Mouse (Mus musculus) brain, adult 2 months (tissue): ENCODE results near the gene Khsrp.

Source experiments
- DNase-seq: peaks from one replicate; pipeline ENCODE4 v3.0.0; 2011; ENCODE audit warnings: low read depth, low spot score

Khsrp gene

DNA sequence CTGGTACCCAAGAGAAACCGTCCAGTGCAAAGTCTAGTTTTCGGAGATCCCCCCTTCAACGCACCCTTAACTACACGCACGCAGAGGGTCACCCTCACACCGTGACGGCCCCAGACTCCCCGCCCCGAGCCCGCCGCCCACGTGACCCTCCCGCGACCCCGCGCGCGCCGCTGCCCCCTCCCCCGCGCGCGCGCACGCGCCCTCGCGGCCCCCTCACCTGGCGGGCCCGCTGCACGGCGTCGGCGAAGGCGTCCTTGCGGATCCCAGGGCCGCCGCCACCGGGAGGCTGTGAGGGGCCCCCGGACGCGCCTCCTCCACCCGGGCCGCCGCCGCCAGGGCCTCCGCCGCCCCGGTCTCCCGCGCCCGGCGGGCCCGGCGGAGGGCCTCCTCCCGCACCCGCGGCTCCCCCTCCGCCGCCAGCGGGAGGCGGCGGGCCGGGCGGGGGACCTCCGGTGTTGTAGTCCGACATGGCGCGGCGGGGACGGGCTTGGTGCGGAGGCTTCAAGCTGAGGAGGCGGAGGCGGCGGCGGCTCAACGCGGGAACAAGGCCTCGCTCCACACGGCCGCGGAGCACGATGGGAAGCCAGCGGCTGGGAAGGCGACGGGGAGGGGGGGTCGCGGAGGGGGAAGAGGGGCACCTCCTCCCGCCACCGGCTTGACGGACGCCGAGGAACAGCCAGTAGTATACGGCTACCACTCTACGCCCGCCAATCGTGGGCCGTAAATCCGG lies at the start of gene Khsrp:
Gene Khsrp, minus strand, starts transcription at position 592 of the 730 bp plus-strand sequence.
- no peak for DNase-seq

DNA sequence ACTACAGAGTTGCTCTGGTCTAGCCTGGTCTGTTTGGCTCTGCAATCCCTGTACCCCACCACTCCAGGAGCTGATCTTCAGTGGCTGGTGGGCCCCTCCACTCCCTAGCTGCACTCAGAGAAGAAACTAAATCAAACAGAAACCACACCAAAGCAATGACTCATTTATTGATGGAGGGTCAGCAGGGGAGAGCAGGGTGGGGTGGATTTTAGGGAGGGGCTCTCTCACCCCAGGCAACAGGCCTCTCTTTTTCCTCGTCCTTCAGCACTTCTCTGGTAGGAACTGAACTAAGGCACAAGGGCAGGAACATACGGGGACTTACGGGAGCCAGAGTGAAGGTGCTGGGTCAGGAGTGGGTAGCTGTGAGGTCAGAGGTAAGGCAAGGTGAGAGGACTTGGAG lies 48.6 kb upstream of the Khsrp start:
- DNase-seq = no peak

DNA sequence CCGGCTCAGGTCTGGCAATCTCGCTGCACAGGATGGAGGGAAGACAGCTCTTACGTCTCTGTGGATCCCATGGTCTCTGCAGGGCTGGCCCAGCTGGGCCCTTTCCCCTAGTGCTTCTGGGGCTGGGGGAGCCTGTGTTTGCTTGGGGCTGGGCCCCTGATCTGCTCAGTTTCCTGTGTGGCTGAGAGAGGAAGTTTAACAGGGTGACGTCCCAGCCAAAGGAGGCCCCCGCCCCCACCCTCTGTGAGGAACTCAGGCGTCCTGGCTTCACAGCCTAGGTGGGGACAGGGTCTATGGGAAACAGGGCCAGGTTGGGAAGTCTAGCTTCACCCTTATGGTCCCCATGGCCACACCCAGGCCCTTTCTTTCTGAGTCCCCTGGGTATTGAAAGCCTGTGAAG lies 47.0 kb upstream of the Khsrp start, which contains the start of gene Dennd1c:
Gene Dennd1c, minus strand, starts transcription at position 179 of the 400 bp plus-strand sequence.
- no peak for DNase-seq

DNA sequence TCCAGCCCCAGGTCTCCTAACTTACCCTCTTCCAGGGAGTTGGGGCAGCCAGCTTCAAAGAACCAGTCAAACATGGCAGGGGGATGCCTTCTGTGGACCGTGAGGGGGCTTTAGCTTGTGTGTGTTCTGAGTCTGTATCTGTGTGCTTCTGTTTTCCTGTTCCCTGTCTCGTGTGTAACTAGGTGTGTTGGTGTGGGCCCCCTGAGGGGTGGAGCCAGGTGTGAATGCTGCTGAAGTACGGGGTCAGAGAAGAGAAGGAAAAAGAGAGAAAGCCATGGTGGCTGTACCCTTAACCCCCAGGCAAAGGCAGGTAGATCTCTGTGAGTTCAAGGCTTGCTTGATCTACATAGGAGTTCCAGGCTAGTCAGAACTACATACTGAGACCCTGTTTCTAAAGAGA lies 45.6 kb upstream of the Khsrp start:
- no peak for DNase-seq

DNA sequence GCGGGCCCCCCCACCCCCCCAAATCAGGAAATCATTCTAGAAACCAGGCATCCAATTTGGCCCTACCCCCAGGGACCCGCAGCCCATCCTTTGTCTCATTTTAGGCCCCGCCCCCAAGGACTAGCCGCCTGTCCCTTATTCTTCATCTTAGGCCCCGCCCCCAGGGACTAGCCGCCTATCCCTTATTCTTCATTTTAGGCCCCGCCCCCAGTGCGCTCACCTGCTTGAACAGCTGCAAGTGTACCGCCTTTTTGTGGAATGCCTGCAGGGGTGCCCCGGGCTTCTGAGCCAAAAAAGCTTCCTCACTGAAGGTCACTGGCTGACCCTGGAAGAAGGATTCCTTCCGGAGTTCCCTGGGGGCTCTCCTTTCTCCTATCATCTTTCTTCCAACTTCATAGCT lies 39.4 kb upstream of the Khsrp start:
- no peak for DNase-seq

DNA sequence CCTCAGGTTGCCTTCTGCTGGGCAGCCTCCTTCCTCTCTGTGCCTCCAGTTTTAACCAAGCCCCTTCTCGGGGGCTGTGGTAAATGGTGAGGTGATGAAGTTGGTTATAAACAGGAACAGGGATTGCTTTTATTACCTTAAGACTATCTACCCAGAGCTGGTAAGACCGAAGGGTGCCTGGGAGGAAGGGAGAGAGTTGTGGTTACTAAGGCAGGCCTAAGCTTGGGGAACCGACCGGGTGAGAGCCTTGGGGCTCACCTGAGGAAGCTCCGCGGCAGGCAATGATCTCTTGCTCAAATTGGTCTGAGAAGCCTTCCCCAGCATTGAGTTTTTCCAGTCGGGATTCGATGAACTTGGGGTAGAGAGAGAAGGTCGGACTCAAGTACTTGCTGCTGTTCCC lies 39.0 kb upstream of the Khsrp start:
- no peak for DNase-seq

DNA sequence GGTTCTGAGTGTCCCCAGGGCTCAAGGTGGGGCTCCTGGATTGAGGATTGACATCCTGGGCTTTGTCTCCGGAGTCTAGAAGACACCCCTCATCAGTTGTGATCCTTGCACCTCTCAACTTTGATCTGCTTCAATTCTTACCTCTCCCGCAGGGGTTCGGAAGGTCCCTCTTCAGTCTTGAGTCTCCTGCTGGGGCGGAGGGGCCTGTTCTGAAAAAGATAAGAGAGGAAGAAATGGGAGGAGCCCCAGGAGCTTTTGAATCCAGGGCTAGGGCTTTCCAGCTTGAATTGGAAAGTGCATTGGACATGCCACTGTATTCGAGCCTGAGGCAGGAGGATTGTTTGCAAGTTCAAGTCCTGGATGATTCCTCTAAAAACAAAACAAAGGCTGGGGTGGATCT lies 35.6 kb upstream of the Khsrp start:
- no peak for DNase-seq

DNA sequence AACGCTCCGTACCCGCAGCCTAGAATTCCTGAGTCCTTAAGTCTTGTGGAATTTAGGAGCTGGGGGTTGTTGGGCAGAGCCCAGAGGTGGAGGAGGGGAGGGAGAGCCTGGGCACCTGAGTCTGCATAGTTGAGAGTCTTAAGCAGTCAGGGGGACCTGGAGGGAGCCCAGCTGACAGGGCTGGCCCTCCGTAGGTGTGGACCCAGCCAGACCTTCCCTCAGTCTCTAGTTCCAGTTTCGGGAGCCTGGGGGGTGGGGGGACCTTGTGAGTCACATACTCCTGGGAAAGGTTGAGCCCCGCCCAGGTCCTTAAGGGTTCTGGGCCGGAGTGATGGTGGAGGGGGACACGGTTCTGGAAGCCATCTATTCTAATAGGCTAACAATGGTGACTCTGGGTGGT lies 31.7 kb upstream of the Khsrp start:
- no peak for DNase-seq

DNA sequence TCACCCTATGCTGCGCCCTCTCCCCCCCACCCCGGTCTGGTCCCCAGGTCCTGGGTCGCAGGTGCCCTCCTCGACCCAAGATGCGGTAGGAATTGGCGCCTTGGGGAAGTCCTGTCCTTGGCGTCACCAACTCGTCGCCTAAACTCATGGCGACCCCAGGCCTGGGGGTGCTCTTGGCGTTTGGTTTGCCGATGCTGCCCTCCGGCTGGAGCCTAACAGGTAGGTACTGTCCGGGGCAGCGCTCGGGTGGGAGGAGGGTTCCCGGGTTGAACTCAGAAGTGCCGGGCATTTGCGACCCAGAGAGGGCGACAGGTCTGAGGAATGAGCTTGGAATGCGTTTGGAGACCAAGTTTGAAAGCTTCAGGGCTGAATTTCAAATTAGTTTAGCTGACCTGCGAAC lies 31.2 kb upstream of the Khsrp start:
- DNase-seq = no peak

DNA sequence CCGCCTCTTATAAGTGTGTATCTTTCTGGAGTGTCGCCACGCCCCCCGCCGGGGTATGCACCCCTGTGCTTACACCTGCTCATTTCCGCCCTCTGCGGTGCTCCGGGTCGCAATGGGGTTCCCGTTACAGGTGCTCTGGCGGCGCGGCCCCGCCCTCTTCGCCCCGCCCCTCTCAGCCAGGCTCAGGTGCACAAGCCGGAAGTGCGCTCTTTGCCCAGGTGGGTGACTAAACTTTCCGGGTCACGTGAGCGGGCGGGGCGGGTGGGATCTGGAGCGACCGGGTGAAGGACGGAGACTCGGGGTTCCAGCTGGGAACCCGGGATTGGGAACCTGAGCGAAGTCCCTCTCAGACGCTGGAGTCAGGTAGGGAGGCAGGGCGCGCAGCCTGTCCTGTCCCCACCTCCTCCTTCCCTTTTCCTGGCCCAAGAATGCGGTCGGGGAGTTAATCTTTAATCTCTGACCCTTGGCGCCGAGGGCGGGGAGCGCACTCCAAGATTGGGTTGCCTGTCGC lies 30.7 kb upstream of the Khsrp start:
- no peak for DNase-seq

DNA sequence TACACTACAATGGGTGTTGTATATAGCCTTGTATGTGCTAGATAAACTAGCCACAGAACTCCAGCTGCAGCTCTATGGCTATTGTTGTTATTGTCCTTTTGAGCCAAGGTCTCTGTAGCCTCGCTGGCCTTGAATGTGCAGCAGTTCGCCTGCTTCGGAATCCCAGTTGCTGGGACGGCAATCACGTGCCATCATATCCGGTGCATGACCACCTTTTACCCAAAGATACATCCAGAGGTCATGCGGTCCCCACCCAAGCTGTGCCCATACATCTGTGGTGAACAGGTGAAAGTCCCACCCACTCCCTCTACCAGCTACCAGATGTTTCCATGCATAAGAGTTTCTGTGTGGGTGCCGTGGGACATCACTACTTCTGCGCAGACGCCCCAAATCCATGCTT lies 29.7 kb upstream of the Khsrp start:
- DNase-seq = peak; percentile 19

DNA sequence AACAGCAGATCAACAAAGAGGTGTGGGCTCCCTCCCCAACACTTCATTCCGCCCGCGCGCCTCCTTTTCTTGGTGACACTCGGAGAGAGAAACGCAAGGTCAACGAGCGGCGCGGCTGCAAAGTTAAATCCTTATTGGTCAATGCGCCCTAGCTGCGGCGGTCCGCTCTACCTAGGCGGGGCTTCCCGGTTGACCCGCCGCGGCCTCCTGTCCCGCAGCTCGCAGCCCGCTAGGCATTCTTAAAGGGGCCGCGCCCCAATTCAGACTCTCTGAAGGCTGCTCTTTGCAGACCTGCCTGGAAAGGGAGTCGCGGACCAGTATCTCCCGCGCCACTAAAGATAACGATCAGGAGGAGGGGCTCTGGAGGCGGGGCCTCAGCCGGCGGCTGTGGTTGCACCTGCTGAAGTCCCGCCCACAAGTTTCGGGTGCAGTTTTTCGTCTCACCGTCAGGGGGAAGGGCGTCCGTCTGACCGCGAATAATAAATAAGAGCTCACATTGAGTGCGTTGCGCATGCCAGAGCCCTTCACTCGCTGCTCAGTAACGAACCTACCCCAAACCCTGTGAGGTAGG lies 29.0 kb upstream of the Khsrp start:
- DNase-seq = peak; percentile 99

DNA sequence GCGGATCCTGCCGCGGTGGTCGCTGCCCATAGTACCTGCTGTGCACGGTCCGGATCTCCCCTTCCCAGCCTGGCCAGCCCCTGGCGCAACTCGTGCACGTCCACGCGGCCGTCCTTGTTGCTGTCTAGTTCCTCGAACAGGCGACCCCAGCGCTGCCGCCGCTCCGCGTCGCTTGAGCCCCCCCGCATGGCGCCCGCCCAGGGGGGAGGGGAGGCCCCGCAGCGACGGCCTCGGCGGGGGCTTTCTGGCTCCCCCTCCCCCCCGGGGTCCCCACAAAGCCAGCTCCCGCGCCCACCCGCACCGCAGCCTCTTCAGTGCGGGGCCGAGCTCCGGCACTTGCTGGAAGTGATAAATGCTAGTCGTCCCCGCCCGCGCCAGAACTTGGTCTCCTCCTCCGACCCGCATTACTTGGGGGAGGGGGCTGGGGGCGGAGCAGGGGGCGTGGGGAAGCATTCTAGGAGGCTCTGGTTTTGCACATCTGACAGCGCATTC lies 28.2 kb upstream of the Khsrp start, which contains the start of gene Slc25a23:
Gene Slc25a23, minus strand, starts transcription at position 378 of the 492 bp plus-strand sequence.
- peak; percentile 90 for DNase-seq

DNA sequence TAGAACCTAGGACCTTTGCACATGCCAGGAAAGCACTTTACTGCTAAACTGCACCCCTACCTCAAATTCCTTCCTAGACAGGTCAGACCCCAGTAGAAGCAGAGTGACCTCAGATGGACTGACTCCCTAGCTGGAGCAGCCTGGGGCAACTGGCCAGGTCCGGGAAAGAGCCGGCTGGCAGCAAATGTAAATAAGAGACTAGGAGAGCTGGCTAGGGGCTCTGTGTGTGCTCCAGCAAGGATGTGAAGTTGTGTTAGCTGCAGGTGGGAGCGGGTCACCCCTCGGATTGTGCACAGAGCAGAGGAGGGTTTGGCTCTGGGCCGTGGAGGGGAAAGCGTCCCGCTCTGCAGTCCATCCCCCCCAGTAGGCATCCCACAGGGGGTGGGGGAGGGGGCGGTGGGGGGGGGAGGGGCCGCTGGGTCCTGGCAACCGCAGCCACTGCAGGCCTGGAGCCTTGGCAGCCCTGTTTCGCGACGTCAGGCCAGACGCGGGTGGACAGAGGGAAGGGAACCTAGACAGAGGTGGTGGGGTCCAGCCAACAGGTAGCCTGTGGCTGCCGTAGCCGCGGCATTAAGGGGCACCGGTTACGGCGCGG lies 27.7 kb upstream of the Khsrp start, which contains the start of gene Crb3:
Gene Crb3, plus strand, starts transcription at position 215 of the 595 bp plus-strand sequence.
- peak; percentile 45 for DNase-seq

DNA sequence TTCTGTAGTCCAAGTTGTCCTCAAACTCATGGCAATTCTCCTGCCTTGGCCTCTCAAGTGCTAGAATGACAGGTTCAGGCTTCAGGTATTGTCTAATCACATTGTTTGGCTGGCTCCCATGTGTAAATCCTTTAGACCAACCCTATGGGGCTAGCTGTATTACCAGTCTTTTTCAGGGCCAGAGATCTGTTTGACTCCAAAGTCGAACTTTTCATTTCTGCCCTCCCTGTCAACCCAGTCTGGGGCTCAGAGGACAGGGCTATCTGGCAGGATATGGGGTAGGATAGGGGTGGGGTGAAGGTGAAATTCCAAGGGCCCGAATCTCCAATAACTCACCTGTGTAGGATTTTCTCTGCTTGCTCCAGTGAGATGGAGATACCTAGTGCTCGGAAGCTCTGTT lies 24.9 kb upstream of the Khsrp start:
- no peak for DNase-seq

DNA sequence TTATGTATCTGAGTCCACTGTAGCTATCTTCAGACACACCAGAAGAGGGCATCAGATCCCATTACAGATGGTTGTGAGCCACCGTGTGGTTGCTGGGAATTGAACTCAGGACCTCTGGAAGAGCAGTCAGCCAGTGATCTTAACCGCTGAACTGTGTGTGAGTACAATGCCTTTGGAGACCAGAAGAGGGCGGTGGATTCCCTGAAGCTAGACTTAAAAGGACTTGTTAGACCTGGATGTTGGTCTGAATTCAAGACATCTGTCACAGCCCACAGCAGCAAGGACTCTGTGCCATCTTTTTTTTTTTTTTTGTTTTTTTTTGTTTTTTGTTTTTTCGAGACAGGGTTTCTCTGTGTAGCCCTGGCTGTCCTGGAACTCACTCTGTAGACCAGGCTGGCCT lies 20.4 kb upstream of the Khsrp start:
- peak; percentile 44 for DNase-seq

DNA sequence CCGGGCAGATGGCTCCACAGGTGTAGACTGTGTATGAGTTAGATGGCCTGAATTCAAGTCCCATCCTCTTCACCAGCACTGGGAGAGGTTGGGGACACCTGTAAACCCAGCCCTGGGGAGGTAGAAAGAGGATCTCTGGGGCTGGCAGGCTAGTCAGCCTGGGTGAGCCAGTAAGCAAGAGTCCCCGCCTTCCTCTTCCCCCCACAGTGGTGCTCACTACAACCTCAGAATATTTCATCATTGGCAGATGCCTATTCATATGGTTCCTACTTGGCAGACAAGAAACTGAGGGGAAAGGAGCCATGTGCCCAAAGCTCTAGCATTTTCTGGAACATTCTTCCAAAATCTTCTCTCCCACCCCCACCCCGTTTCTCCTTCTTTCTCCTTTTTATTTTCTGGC lies 17.5 kb upstream of the Khsrp start:
- peak; percentile 25 for DNase-seq

DNA sequence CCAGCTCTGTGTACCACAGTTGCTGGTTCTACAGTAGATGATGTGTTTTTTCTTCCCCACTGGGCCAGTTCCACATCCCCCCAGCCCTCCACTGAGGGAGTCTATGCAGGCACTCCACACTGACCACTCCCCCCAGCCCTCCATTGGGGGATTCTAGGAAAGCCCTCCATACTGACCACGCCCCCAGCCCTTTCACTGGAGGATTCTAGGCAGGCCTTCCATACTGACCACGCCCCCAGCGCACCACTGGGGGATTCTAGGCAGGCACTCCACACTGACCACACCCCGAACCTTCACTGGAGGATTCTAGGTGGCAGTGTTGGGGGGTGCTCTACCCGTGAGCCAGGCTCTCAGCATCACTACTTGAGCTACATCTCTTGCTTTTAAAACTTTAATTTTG lies 16.1 kb upstream of the Khsrp start:
- no peak for DNase-seq

DNA sequence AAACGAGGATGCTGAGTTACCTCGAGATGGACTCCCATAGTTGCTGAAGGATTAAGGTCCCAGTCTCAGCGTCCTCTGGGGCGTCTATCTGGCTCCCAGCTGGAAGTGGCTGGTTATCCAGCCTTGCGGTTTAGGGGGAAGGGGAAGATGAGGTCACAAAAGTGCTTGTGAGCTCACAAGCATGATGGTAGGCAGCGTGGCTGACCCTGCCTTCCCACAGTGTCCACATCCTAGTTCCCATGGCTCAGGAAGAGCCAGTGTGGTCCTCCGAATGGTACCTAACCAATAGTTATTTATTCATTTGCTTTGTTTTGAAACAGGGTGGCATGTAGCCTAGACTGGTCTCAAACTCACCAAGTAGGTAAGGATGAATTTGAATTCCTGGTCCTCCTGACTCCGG lies 10.2 kb upstream of the Khsrp start, which contains the start of gene Slc25a41:
Gene Slc25a41, minus strand, starts transcription at position 101 of the 400 bp plus-strand sequence.
- no peak for DNase-seq

DNA sequence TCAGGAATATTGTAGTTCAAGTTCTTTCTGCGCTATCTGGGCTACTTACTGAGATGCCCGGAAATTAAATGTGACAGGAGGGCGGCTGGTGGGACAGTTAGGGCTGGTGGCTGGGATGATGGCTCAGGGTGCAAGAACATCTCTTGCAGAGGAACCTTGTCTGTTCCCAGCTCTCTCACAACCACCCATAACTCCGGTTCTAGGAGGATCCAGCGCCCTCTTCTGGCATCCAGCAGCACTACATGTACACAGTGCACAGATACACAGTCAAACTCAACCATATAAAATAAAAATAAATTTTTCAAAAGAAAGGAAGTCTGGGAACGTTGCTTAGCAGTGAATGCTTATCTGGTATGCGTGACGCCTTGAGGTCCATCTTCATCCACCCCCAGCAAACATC lies 7.7 kb upstream of the Khsrp start:
- no peak for DNase-seq

DNA sequence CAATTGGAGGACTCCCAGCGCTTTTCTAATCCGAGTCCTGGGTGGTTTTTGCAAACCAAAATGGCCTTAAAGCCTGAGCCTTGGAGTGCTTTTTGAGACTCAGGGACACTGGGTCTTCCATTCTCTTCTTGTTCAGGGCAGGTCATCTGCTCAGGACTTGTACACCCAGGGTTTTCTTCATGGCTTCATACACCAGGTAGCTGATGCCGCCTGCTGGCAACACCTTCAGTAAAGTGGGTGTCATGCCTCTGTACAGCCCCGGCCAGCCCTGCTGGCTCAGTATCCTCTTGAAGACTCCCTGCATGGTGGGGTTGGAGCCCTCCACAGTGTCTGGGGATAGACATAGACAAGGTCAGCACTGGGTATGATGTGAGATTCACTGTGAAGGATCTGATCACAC lies 1.5 kb upstream of the Khsrp start:
- no peak for DNase-seq

DNA sequence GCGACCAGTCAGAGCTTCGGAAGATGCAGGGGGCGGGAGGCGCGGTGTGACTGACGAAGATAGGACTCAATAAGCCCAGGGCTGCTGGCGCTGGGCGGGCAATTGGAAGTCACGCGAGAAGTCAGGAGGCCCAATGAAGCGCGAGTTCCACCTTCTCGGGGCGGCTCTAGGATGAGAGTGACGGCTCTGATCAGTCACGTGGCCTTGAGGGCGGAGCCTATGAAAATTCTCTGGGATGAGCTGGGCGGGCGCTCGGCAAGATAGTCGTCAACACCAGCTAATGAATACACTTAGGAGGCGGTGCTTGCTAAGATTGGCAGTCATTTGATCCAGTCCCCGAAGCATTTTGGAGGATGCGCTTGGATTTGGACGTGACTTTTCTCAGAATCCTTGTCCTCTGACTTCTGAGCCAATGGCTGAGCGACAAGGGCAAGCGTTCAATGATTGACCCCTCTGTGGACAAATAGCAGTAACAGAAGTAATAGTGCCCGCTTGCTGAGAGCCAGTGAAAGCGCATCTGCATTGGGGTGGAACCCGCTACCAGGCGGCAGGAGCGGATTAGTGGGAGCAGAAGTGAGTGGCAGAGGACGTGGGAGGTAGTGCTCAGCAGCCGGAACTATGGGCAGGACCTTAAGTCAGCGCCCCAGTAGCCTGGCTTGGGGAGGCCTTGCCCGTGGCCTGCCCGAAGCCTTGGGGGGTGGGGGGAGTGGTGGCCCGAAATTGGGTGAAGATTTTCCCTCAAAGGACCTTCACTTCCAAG lies 519 bp upstream of the Khsrp start:
- peak; percentile 100 for DNase-seq
